Mouse (Mus musculus) midbrain, embryonic 10.5 days (tissue): ENCODE measurements around the gene Atg4a. TPM values are rescaled to one million over a fixed set of nuclear protein-coding genes. Genes with fewer than 3 reads are reported as not detected.

Experiments
- DNase-seq: peaks from one replicate; pipeline ENCODE4 v3.0.0-alpha.2; 2017; ENCODE audit warnings: low spot score
- H3K27ac ChIP-seq: fragments of 300-500 bp; sonication (generic); replicated peaks from 2 replicates; pipeline ENCODE4 v1.5.1; 2016; ENCODE audit warnings: mild to moderate bottlenecking
- H3K27me3 ChIP-seq: fragments of 300-500 bp; sonication (generic); 2 replicates; pipeline ENCODE4 v1.6.1; 2016; ENCODE audit warnings: low read depth, mild to moderate bottlenecking; ENCODE audit not compliant: poor library complexity, severe bottlenecking
- H3K36me3 ChIP-seq: fragments of 300-500 bp; sonication (generic); 2 replicates; pipeline ENCODE4 v1.6.1; 2016; ENCODE audit warnings: mild to moderate bottlenecking, moderate library complexity
- H3K4me1 ChIP-seq: fragments of 300-500 bp; sonication (generic); 2 replicates; pipeline ENCODE4 v1.6.1; 2016
- H3K4me3 ChIP-seq: fragments of 300-500 bp; sonication (generic); 2 replicates; pipeline ENCODE4 v1.5.1; 2016; ENCODE audit warnings: mild to moderate bottlenecking, moderate library complexity
- H3K9me3 ChIP-seq: fragments of 300-500 bp; sonication (generic); replicated peaks from 2 replicates; pipeline ENCODE4 v1.6.1; 2016; ENCODE audit warnings: mild to moderate bottlenecking
- WGBS: fragments of 180-500 bp; shearing (Covaris S2); methylation state at CpG from one replicate; pipeline ENCODE4 v1.1.7; 2016; 5-methylcytosine and 5-hydroxymethylcytosine counted together
- polyA plus RNA-seq: library from polyadenylated mRNA; unstranded; fragments of >200 nt; fragmentation: Nextera tagmentation; extraction: Ambion mirVana; gene quantifications from 2 replicates; pipeline ENCODE4 v1.2.1, GENCODE M21; 2016

Gene Atg4a
- polyA plus RNA-seq, 1 experiment from 2014 or later, result 12.8 TPM

DNA sequence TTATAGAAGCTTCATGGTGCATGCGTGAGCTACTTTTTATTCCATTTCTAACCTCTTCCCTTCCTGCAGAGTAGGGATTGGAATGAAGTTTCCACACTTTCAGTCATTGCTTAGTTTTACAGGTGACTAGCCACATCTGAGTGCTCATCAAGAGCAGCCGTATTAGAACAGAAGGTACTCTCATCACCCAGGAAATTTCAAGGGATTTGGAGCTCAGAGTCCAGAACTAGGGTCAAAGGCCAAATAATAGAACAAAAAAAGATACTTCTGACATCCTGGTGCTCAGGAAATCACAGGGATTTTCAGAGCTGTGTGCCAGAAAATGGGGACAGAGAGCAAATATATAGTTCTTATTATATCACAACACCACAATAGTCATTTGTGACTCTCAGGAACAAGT lies 28.5 kb downstream of the Atg4a start:
- no peak for DNase-seq
- Histone ChIP-seq H3K9me3 (no peaks in the 10 kb centered on the region), H3K4me1 (no peaks in the 10 kb centered on the region; the same call in 1 of the 2 replicates), H3K36me3 (no peaks in the 10 kb centered on the region), H3K27me3 (peaks cover 100% of the 10 kb centered on the region), H3K27ac (no peak overlapping the region), H3K4me3 (no peak overlapping the region)
- 84% methylated on average over 2 of the region's 2 CpGs for WGBS

- Histone ChIP-seq H3K9me3 (no peaks in the 10 kb centered on the region), H3K36me3 (no peaks in the 10 kb centered on the region), H3K27me3 (peaks cover 69% of the 10 kb centered on the region), H3K4me3 (no peak overlapping the region), H3K27ac (peak overlapping the region; percentile 65), H3K4me1 (peaks cover 5% of the 10 kb centered on the region; the same call in 1 of the 2 replicates)
- DNase-seq, result no peak
- 54% methylated on average over 1 of the region's 1 CpGs for WGBS
Observed at GRCm38 (mm10) chrX:140996909-140997516, 40.3 kb downstream of the Atg4a start.

- Histone ChIP-seq H3K4me3 (no peak overlapping the region), H3K27ac (peak overlapping the region; percentile 65), H3K9me3 (no peaks in the 10 kb centered on the region), H3K4me1 (peaks cover 5% of the 10 kb centered on the region; the same call in 1 of the 2 replicates), H3K36me3 (no peaks in the 10 kb centered on the region), H3K27me3 (peaks cover 59% of the 10 kb centered on the region)
- DNase-seq, result no peak
- 46% methylated on average over 1 of the region's 1 CpGs for WGBS
Observed at GRCm38 (mm10) chrX:140997912-140998545, 41.3 kb downstream of the Atg4a start.

GRCm38 (mm10) chrX:140998885-140999284 lies 42.2 kb downstream of the Atg4a start:
- Histone ChIP-seq H3K36me3 (no peaks in the 10 kb centered on the region), H3K9me3 (no peaks in the 10 kb centered on the region), H3K4me1 (peaks cover 5% of the 10 kb centered on the region; the same call in 1 of the 2 replicates), H3K4me3 (no peak overlapping the region), H3K27ac (peak overlapping the region; percentile 65), H3K27me3 (peaks cover 54% of the 10 kb centered on the region)
- DNase-seq, result no peak

- Histone ChIP-seq H3K27me3 (peaks cover 54% of the 10 kb centered on the region), H3K27ac (peak overlapping the region; percentile 65), H3K4me1 (peaks cover 13% of the 10 kb centered on the region), H3K36me3 (no peaks in the 10 kb centered on the region), H3K9me3 (no peaks in the 10 kb centered on the region), H3K4me3 (no peak overlapping the region)
- 56% methylated on average over 1 of the region's 1 CpGs for WGBS
- no peak for DNase-seq
Observed at GRCm38 (mm10) chrX:141149705-141150104, 193.0 kb downstream of the Atg4a start.

DNA sequence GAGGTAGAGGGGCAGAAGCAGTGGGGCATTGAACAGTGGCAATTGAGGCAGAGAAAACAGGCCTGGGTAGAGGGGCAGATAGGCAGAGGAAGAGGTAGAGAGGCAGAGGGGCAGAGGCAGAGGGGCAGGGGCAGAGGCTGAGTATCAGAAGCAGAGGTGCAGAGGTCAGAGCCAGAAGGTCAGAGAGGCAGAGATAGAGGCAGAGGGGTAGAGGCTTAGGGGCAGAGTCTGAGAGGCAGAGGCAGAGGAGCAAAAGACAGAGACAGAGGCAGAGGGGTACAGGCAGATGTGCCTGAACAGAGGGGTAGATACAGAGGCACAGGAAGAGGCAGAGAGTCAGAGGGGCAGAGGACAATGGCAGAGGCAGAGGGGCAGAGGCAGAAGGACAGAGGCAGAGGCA lies 193.6 kb downstream of the Atg4a start:
- Histone ChIP-seq H3K36me3 (no peaks in the 10 kb centered on the region), H3K27ac (peak overlapping the region; percentile 65), H3K27me3 (peaks cover 60% of the 10 kb centered on the region), H3K9me3 (no peaks in the 10 kb centered on the region), H3K4me1 (peaks cover 13% of the 10 kb centered on the region), H3K4me3 (no peak overlapping the region)
- no peak for DNase-seq

DNA sequence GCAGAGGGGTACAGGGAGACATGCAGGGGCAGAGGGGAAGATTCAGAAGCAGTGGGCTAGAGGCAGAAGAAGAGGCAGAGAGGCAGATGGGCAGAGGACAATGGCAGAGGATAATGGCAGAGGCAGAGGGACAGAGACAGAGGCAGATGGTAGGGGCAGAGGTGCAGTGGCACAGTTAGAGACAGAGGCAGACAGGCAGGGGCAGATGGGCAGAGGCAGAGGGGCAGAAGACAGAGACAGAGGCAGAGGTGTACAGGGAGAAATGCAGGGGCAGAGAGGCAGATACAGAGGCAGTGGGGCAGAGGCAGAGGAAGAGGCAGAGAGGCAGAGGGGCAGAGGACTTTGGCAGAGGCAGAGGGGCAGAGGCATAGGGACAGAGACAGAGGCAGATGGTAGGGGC lies 194.5 kb downstream of the Atg4a start:
- Histone ChIP-seq H3K27me3 (peaks cover 69% of the 10 kb centered on the region), H3K27ac (peak overlapping the region; percentile 65)

DNA sequence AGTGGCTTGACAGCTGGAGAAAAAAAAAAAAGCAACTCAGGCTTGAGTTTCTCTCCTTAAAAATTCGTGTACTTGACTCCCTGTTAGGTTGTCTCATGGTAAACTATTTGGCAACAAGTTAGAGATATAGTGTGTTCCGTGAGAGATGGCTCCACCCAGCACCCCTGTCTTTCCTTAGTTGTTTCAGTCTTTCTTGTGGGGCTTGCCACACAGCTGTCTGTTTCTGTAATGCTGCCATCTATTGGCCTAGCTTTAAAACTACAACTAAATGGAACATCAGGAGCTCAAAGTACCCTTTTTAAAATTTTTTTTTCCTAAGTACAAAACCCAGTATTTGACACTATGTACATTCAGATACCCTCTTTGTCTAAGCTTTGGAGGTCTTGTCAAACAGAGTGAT lies 200.0 kb downstream of the Atg4a start:
- Histone ChIP-seq H3K4me3 (no peak overlapping the region), H3K36me3 (no peaks in the 10 kb centered on the region), H3K4me1 (peaks cover 4% of the 10 kb centered on the region; the same call in 1 of the 2 replicates), H3K9me3 (no peaks in the 10 kb centered on the region), H3K27ac (no peak overlapping the region), H3K27me3 (peaks cover 97% of the 10 kb centered on the region)
- no peak for DNase-seq
- WGBS, result 15% methylated on average over 2 of the region's 2 CpGs

More for the DNA sequence above, 194.5 kb downstream of the Atg4a start:
- Histone ChIP-seq H3K4me1 (peaks cover 13% of the 10 kb centered on the region), H3K4me3 (no peak overlapping the region), H3K9me3 (no peaks in the 10 kb centered on the region), H3K36me3 (no peaks in the 10 kb centered on the region)
- no peak for DNase-seq

DNA sequence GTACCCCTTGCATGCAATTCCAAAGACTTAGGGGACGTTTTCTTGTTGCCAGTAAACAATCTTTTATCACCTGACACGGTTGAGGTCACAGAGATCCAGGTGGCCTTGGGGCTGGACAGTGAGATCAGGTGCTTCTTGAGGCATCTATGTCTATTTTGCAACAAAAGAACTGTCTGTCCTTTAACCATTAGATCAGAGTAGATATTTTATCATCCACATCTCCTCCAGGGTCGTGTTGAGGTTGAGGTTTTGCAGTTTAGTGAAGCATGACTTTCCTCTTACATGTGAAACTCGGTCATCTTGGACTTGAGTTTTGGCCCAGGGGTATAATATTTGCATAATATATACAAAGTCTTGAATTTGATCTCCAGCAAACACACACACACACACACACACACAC lies 200.9 kb downstream of the Atg4a start:
- Histone ChIP-seq H3K4me1 (no peaks in the 10 kb centered on the region), H3K27ac (no peak overlapping the region), H3K27me3 (peaks cover 96% of the 10 kb centered on the region), H3K36me3 (no peaks in the 10 kb centered on the region), H3K4me3 (no peak overlapping the region), H3K9me3 (no peaks in the 10 kb centered on the region)
- 66% methylated on average over 4 of the region's 4 CpGs for WGBS
- DNase-seq, result no peak

- WGBS, result 42% methylated on average over 4 of the region's 4 CpGs
- DNase-seq, result no peak
- Histone ChIP-seq H3K9me3 (no peaks in the 10 kb centered on the region), H3K4me3 (no peak overlapping the region), H3K36me3 (no peaks in the 10 kb centered on the region), H3K4me1 (no peaks in the 10 kb centered on the region), H3K27me3 (peaks cover 96% of the 10 kb centered on the region), H3K27ac (no peak overlapping the region)
Observed at GRCm38 (mm10) chrX:141158160-141158559, 201.5 kb downstream of the Atg4a start.

GRCm38 (mm10) chrX:141160371-141160770 lies 203.7 kb downstream of the Atg4a start:
- H3K27ac ChIP-seq, result no peak overlapping the region
- no peaks in the 10 kb centered on the region for H3K4me1 ChIP-seq
- H3K27me3 ChIP-seq, result peaks cover 90% of the 10 kb centered on the region
- 75% methylated on average over 3 of the region's 3 CpGs for WGBS
- no peaks in the 10 kb centered on the region for H3K36me3 ChIP-seq
- no peak overlapping the region for H3K4me3 ChIP-seq
- no peak for DNase-seq
- H3K9me3 ChIP-seq, result no peaks in the 10 kb centered on the region

- no peak for DNase-seq
- Histone ChIP-seq H3K27me3 (peaks cover 91% of the 10 kb centered on the region), H3K4me1 (no peaks in the 10 kb centered on the region), H3K36me3 (no peaks in the 10 kb centered on the region), H3K27ac (no peak overlapping the region), H3K9me3 (no peaks in the 10 kb centered on the region), H3K4me3 (no peak overlapping the region)
- 92% methylated on average over 4 of the region's 4 CpGs for WGBS
Observed at GRCm38 (mm10) chrX:141165067-141165466, 208.4 kb downstream of the Atg4a start.

DNA sequence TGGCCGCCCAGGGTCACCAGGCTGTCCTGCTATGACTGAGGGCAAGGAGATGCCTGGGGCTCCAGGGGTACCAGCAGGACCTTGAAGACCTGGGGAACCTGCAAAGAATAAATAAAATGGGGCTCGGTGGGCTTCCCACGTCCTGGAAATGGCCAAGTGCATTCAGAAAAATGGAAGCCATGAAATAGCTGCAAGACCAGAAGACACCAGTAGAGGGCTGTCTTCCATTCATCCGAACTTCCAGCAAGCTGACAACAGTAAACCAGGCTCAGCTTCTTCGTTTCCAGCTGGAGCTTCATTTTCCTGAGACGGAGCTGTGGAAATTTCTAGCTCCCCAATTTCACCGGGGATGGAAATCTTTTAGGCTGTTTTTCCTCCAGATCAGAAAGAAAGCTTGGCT lies 218.6 kb downstream of the Atg4a start:
- Histone ChIP-seq H3K27ac (no peak overlapping the region), H3K9me3 (no peaks in the 10 kb centered on the region), H3K36me3 (no peaks in the 10 kb centered on the region), H3K4me3 (no peak overlapping the region), H3K27me3 (peaks cover 100% of the 10 kb centered on the region), H3K4me1 (no peaks in the 10 kb centered on the region)
- DNase-seq, result peak; percentile 30
- 45% methylated on average over 7 of the region's 7 CpGs for WGBS
